19 mouse cellular contexts compared by ENCODE assay signal in genomic region chr14:96217805-96218441, GRCm38 (mm10).
DNase-seq lines count a peak whose midpoint lies in the region; ATAC-seq and TF ChIP-seq lines count a peak whose summit lies in the region.
"Had no signal": no experiment of that assay in that cellular context is flagged by ENCODE, and none has a peak within 500 bp of the region (broad histone marks: within the 10 kb centered on the region; RNA-seq: fewer than 3 reads in every experiment).

No protein-coding gene starts in this region.

- H3K36me3 ChIP-seq in hindbrain, postnatal 0 days (ENCODE audit: insufficient read depth, low read length): no peaks in the 10 kb centered on the region
- H3K36me3 ChIP-seq in hindbrain, embryonic 13.5 days: no peaks in the 10 kb centered on the region
- no peaks in the 10 kb centered on the region for H3K36me3 ChIP-seq in neural tube, embryonic 11.5 days (ENCODE audit: control insufficient read depth, insufficient read depth, low read length)
- H3K36me3 ChIP-seq: embryonic facial prominence, embryonic 15.5 days; heart, embryonic 13.5 days; liver, embryonic 13.5 days had no signal

- no peak overlapping the region for H3K9ac ChIP-seq in hindbrain, postnatal 0 days (replicated peaks; ENCODE audit: low read length)
- no peak overlapping the region for H3K9ac ChIP-seq in hindbrain, embryonic 13.5 days
- H3K9ac ChIP-seq in neural tube, embryonic 11.5 days (ENCODE audit: low read length): no peak overlapping the region
- H3K9ac ChIP-seq: embryonic facial prominence, embryonic 15.5 days; heart, embryonic 13.5 days; liver, embryonic 13.5 days; lung, embryonic 14.5 days had no signal

- no peak overlapping the region for H3K4me3 ChIP-seq in hindbrain, postnatal 0 days (ENCODE audit: low read length)
- no peak overlapping the region for H3K4me3 ChIP-seq in hindbrain, embryonic 13.5 days
- no peak overlapping the region for H3K4me3 ChIP-seq in neural tube, embryonic 11.5 days (ENCODE audit: low read depth, low read length)
- H3K4me3 ChIP-seq: embryonic facial prominence, embryonic 15.5 days; heart, embryonic 13.5 days; liver, embryonic 13.5 days had no signal

- H3K27ac ChIP-seq in hindbrain, postnatal 0 days: no peak overlapping the region
- no peak overlapping the region for H3K27ac ChIP-seq in hindbrain, embryonic 13.5 days
- H3K27ac ChIP-seq in neural tube, embryonic 11.5 days (ENCODE audit: low read depth, low read length): no peak overlapping the region
- H3K27ac ChIP-seq: embryonic facial prominence, embryonic 15.5 days; heart, embryonic 13.5 days; liver, embryonic 13.5 days had no signal

- peak; percentile 59 for DNase-seq in hindbrain, postnatal 0 days (ENCODE audit: low spot score)
- DNase-seq in neural tube, embryonic 11.5 days (ENCODE audit: low spot score): peak; percentile 21
- DNase-seq in neural tube, embryonic 10.5 days (ENCODE audit: extremely low spot score, low spot score): no peak
- DNase-seq in mesoderm, embryonic 11.5 days (ENCODE audit: low read depth, low spot score): peak; percentile 53
- DNase-seq in thymus, adult 18-20 months: no peak
- DNase-seq in thymus, postnatal 14 days: no peak
- DNase-seq: adrenal gland, postnatal 10 days; cerebellum, adult 18-20 months; heart, adult 18-20 months; liver, embryonic 13.5 days; lung, embryonic 14.5 days; lung, postnatal 36 days; right cerebral cortex, adult 18-20 months; thymus, postnatal 4 days had no signal

- 43% methylated on average over 6 of the region's 6 CpGs for WGBS in hindbrain, postnatal 0 days
- WGBS in hindbrain, embryonic 13.5 days: 41% methylated on average over 6 of the region's 6 CpGs
- 41% methylated on average over 6 of the region's 6 CpGs for WGBS in neural tube, embryonic 11.5 days

- no peaks in the 10 kb centered on the region for H3K27me3 ChIP-seq in hindbrain, postnatal 0 days (ENCODE audit: insufficient read depth, low read length)
- no peaks in the 10 kb centered on the region for H3K27me3 ChIP-seq in hindbrain, embryonic 13.5 days
- no peaks in the 10 kb centered on the region for H3K27me3 ChIP-seq in neural tube, embryonic 11.5 days (ENCODE audit: control insufficient read depth, insufficient read depth, low read length)
- H3K27me3 ChIP-seq: embryonic facial prominence, embryonic 15.5 days; heart, embryonic 13.5 days; liver, embryonic 13.5 days had no signal

- H3K4me1 ChIP-seq in hindbrain, postnatal 0 days (ENCODE audit: insufficient read depth, low read length): no peaks in the 10 kb centered on the region
- 0 out of 2 replicates have a peak, but pooled peaks cover 3% of the 10 kb centered on the region for H3K4me1 ChIP-seq in hindbrain, embryonic 13.5 days (replicated peaks)
- H3K4me1 ChIP-seq in neural tube, embryonic 11.5 days (ENCODE audit: control insufficient read depth, insufficient read depth, low read length): no peaks in the 10 kb centered on the region
- H3K4me1 ChIP-seq: embryonic facial prominence, embryonic 15.5 days; heart, embryonic 13.5 days; liver, embryonic 13.5 days had no signal

- ATAC-seq in hindbrain, postnatal 0 days: peak; percentile 77
- no peak for ATAC-seq in hindbrain, embryonic 13.5 days (ENCODE audit: low FRiP score)
- peak; percentile 60 for ATAC-seq in neural tube, embryonic 11.5 days (ENCODE audit: insufficient read depth, low FRiP score, low TSS enrichment)
- ATAC-seq: hindbrain, embryonic 16.5 days; intestine, postnatal 0 days had no signal

- no peaks in the 10 kb centered on the region for H3K9me3 ChIP-seq in hindbrain, postnatal 0 days (ENCODE audit: low read length)
- H3K9me3 ChIP-seq in hindbrain, embryonic 13.5 days: no peaks in the 10 kb centered on the region
- no peaks in the 10 kb centered on the region for H3K9me3 ChIP-seq in neural tube, embryonic 11.5 days (ENCODE audit: control insufficient read depth, low read length)
- H3K9me3 ChIP-seq: embryonic facial prominence, embryonic 15.5 days; heart, embryonic 13.5 days; liver, embryonic 13.5 days had no signal

- no peak for TF ChIP-seq CTCF in hindbrain, postnatal 0 days (IDR thresholded peaks at IDR 0.05; ENCODE audit: low read depth)

- H3K4me2 ChIP-seq in hindbrain, postnatal 0 days (ENCODE audit: low read depth, low read length): no peak overlapping the region
- no peak overlapping the region for H3K4me2 ChIP-seq in hindbrain, embryonic 13.5 days
- H3K4me2 ChIP-seq in neural tube, embryonic 11.5 days (ENCODE audit: low read depth): no peak overlapping the region
- H3K4me2 ChIP-seq: embryonic facial prominence, embryonic 15.5 days; heart, embryonic 13.5 days; liver, embryonic 13.5 days; lung, embryonic 14.5 days had no signal

Comparison
In these comparisons a context has a peak if more than half of its experiments do, and no peak if none do; other contexts are left out.
1. DNase-seq: peak in hindbrain, postnatal 0 days (single experiment), neural tube, embryonic 11.5 days (single experiment) and mesoderm, embryonic 11.5 days (single experiment); none in neural tube, embryonic 10.5 days (single experiment), thymus, adult 18-20 months (0 of 2) and thymus, postnatal 14 days (single experiment).